Mouse (Mus musculus) kidney, adult 2 months (tissue): ENCODE data around the gene 1190002N15Rik.

Experiments used
- CTCF ChIP-seq: fragments of 200-500 bp; conservative IDR thresholded peaks from 2 replicates; pipeline ENCODE4 v1.5.1; 2011; ENCODE audit warnings: low read depth, mild to moderate bottlenecking, control low read depth, low read length, moderate library complexity, mixed read lengths; ENCODE audit not compliant: insufficient read depth, insufficient read length
- POLR2A ChIP-seq: fragments of 200-500 bp; IDR thresholded peaks from one replicate; pipeline ENCODE4 v1.6.1; 2011; ENCODE audit warnings: low read depth, low read length, control low read depth

- TF ChIP-seq POLR2A: no peak
- TF ChIP-seq CTCF: no peak
Measured at GRCm38 (mm10) chr9:94529987-94530386, 7.9 kb downstream of the 1190002N15Rik start.
